Mouse (Mus musculus): ENCODE data around the gene Gm9958.

Gm9958 gene

DNA sequence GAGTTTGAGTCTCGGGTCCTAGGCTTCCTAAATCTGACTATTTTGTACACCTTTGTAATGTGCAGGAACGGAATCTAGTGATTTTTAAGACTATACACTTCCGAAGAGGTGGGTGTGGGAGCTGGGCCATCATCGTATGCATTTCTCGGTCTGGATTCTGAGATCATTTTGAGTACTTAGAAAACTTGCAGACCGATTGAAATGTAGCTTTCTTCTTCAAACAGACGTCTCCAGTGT is at the start of gene Gm9958:
TSS of gene Gm9958 (plus strand) at position 138 of the 237 bp plus-strand sequence.
- DNase-seq (ENCODE audit: extremely low spot score, low read depth, low spot score), result no peak

DNA sequence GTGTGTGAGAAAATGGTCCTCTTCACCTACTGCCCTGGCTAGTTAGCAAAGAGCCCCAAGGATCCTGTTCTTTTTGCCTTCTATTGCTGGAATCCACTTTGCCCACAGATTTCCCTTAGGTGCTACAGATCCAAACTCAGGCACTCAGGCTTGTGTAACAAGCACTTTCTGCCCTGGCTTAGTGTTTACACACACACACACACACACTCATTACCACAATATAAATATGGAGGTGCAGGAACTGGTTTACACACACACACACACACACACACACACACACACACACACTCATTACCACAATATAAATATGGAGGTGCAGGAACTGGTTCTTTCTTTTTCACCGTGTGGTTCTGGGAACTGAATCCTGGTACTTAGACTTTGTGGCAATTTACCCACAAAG is 35.9 kb upstream of the Gm9958 start:
- no peak for DNase-seq (ENCODE audit: extremely low spot score, low read depth, low spot score)

DNA sequence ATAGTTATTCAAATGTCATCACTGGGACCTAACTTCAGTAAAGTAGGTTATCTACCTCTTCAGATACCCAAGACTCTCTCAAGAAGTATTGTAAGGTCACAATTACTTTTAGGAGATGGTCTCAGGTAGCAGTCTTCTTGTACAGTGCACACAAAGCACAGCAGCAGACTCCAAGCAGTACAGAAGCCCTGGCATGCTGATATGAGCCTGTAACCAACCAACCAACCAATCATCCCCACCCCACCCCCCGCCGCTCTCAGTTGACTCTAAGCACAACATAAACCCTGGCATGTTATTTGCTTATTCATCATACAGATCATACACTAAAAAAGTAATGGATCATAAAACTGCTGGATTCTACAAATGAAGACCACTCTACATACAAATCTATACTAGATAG is 34.5 kb upstream of the Gm9958 start:
- no peak for DNase-seq (ENCODE audit: extremely low spot score, low read depth, low spot score)

- no peak for DNase-seq (ENCODE audit: extremely low spot score, low read depth, low spot score)
These were observed 28.6 kb upstream of the Gm9958 start for GRCm38 (mm10) chr5:90338177-90339091.

- peak; percentile 20 for DNase-seq (ENCODE audit: extremely low spot score, low read depth, low spot score)
These were observed 27.7 kb upstream of the Gm9958 start for GRCm38 (mm10) chr5:90339129-90339952.

DNA sequence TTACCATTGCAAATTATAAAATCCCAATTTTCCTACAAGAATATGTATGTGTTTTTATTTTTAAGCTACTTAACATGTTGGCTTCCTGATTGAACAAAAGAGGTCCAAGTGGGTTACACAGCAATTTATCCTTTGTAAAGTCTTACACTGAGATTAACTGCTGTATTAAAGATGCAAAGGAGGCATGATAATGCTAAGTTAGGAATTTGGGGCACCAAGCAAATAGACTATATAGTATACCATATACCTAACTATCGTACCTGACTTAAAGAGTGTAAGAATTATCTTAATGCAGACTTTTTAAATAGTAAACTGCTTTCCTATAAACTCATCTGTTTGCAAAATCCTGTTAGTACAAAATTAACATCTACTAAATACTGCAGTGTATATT is 27.1 kb upstream of the Gm9958 start:
- no peak for DNase-seq (ENCODE audit: extremely low spot score, low read depth, low spot score)

GRCm38 (mm10) chr5:90340847-90341246 is 26.2 kb upstream of the Gm9958 start:
- DNase-seq (ENCODE audit: extremely low spot score, low read depth, low spot score), result no peak

- no peak for DNase-seq (ENCODE audit: extremely low spot score, low read depth, low spot score)
These were observed 20.1 kb upstream of the Gm9958 start for GRCm38 (mm10) chr5:90346877-90347276.

- no peak for DNase-seq (ENCODE audit: extremely low spot score, low read depth, low spot score)
These were observed 13.3 kb upstream of the Gm9958 start for GRCm38 (mm10) chr5:90353552-90354317.

DNA sequence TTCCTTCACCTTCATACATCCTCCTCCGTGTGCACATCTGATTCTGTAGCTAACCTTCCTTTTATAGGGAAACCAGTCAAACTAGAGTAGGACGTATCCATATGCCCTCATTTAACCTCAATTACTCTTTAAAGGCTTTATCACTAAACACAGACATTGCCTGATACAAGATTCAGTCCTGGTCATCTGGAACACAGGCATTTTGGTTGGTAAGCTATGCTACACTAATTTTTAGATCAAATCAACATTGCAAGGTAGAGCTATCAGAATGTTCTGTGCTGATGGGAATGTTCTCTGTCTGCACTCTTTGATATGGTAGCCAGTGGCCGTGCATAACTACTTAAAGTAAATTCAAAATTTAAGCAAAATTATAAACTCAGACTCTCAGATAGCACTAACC is 11.2 kb upstream of the Gm9958 start:
- no peak for DNase-seq (ENCODE audit: extremely low spot score, low read depth, low spot score)

- DNase-seq (ENCODE audit: extremely low spot score, low read depth, low spot score), result no peak
These were observed 2.5 kb upstream of the Gm9958 start for GRCm38 (mm10) chr5:90364526-90364925.

DNA sequence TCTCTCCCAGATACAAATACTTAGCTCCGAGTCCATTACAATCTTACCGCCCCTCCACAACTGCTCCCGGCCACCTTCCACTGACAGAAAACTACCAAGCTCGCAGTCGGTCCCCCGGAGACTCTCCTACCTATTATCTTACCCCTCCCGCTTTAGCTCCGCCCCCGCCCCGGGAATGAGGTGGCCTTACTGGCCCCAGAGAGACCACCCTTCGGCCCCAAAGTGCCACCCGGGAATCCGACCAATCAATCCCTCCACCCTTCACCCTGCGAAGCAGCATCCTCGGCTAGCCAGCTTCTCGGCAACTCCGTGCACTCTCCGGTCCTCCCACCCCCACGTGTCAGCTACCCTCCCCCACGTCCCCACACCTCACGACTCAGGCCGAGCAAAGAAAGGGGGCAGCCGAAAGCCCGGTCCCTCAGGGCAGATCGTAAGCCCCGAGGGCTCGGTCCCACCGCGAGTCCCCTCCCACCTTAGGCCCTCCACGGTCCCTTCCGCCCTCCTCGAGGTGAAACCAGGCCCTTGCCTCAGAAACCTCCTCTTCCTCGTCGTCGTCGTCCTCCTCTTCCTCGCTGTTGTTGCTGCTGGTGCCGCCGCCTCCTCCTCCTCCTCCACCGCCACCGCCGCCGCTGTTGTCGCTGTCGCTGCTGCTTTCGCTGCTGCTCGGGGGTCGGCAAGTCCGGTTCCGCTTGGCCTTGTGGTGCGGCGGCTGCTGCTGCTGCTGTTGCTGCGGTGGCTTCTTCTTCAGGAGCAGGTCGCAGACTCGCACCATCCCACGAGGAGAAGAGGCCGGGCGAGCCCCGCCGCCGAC is 1.7 kb upstream of the Gm9958 start:
- no peak for DNase-seq (ENCODE audit: extremely low spot score, low read depth, low spot score)

GRCm38 (mm10) chr5:90366121-90367066 is 610 bp upstream of the Gm9958 start, which contains the start of gene Ankrd17:
Gene Ankrd17, minus strand, starts transcription at chr5:90366577.
- DNase-seq (ENCODE audit: extremely low spot score, low read depth, low spot score), result no peak

- DNase-seq (ENCODE audit: extremely low spot score, low read depth, low spot score), result no peak
These were observed 3.4 kb downstream of the Gm9958 start for GRCm38 (mm10) chr5:90370401-90370800.

- DNase-seq (ENCODE audit: extremely low spot score, low read depth, low spot score), result no peak
These were observed 6.7 kb downstream of the Gm9958 start for GRCm38 (mm10) chr5:90373708-90374107.

- no peak for DNase-seq (ENCODE audit: extremely low spot score, low read depth, low spot score)
These were observed 14.5 kb downstream of the Gm9958 start for GRCm38 (mm10) chr5:90381458-90381857.

GRCm38 (mm10) chr5:90383080-90383479 is 16.1 kb downstream of the Gm9958 start:
- DNase-seq (ENCODE audit: extremely low spot score, low read depth, low spot score), result no peak

- no peak for DNase-seq (ENCODE audit: extremely low spot score, low read depth, low spot score)
These were observed 26.8 kb downstream of the Gm9958 start for GRCm38 (mm10) chr5:90393764-90394163.

DNA sequence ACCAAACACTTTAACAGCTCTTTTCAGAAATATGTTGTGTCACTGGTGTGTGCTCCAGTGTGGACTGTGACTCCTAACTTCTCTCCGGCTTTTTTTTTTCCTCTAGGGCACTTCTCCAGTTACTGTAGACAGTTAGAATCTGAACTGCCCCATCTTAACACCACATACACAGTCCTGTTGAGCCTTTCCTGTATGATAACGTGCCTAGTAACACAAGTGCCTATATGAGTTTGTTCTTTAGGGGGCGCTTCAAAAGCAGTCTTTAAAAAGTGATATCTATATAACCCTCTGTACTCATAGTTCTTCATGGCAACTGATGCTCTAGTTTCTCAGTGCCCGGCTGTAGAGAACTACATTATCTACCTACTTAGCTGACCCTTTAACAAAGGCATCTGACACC is 27.3 kb downstream of the Gm9958 start:
- no peak for DNase-seq (ENCODE audit: extremely low spot score, low read depth, low spot score)
